Mouse (Mus musculus) forebrain, postnatal 0 days (tissue): ENCODE data around the gene Dnajc13. TPM values are rescaled to one million over a fixed set of nuclear protein-coding genes. Genes with fewer than 3 reads are reported as not detected.
A peak's percentile ranks its signal among the peaks of the same experiment; 100 is the strongest.

Source experiments
- ATAC-seq: fragments of 200-750 bp; cut with Nextera tagmentation; 2 replicates; pipeline ENCODE4 v1.8.0; 2017; ENCODE audit warnings: mild to moderate bottlenecking, moderate library complexity
- DNase-seq: peaks from one replicate; pipeline ENCODE4 v3.0.0-alpha.2; 2015
- H3K27ac ChIP-seq: fragments of 300-500 bp; sonication (generic); 2 replicates; pipeline ENCODE4 v1.5.1; 2014; ENCODE audit warnings: low read depth, mild to moderate bottlenecking, antibody characterized with exemption, low read length, moderate library complexity, mixed read lengths
- H3K27me3 ChIP-seq: fragments of 300-500 bp; sonication (generic); 2 replicates; pipeline ENCODE4 v1.6.1; 2014; ENCODE audit warnings: mild to moderate bottlenecking, low read length, mixed read lengths; ENCODE audit not compliant: insufficient read depth
- H3K36me3 ChIP-seq: fragments of 300-500 bp; sonication (generic); 2 replicates; pipeline ENCODE4 v1.6.1; 2014; ENCODE audit warnings: mild to moderate bottlenecking, moderate library complexity; ENCODE audit not compliant: insufficient read depth
- H3K4me1 ChIP-seq: fragments of 300-500 bp; sonication (generic); 2 replicates; pipeline ENCODE4 v1.6.1; 2014; ENCODE audit warnings: antibody characterized with exemption; ENCODE audit not compliant: insufficient read depth
- H3K4me2 ChIP-seq: fragments of 300-500 bp; sonication (generic); 2 replicates; pipeline ENCODE4 v1.6.1; 2014; ENCODE audit warnings: low read depth, mild to moderate bottlenecking, moderate library complexity
- H3K4me3 ChIP-seq: fragments of 300-500 bp; sonication (generic); 2 replicates; pipeline ENCODE4 v1.5.1; 2014; ENCODE audit warnings: low read depth, low read length, mixed read lengths
- H3K9ac ChIP-seq: fragments of 300-500 bp; sonication (generic); 2 replicates; pipeline ENCODE4 v1.6.1; 2014; ENCODE audit warnings: mild to moderate bottlenecking
- H3K9me3 ChIP-seq: fragments of 300-500 bp; sonication (generic); 2 replicates; pipeline ENCODE4 v1.6.1; 2016; ENCODE audit warnings: low read length
- CTCF ChIP-seq: sonication (generic); IDR thresholded peaks from 2 replicates; pipeline ENCODE4 v1.5.1; 2016; ENCODE audit warnings: antibody characterized with exemption, control low read depth, low read depth
- WGBS: fragments of 180-500 bp; shearing (Covaris S2); extraction: QIAGEN DNeasy Blood & Tissue Kit; methylation state at CpG from one replicate; pipeline ENCODE4 v1.1.7; 2014; 5-methylcytosine and 5-hydroxymethylcytosine counted together
- polyA plus RNA-seq: library from polyadenylated mRNA; unstranded; fragments of >200 nt; fragmentation: Nextera tagmentation; extraction: Ambion mirVana; gene quantifications from 2 replicates; pipeline ENCODE4 v1.2.1, GENCODE M21; 2015
- total RNA-seq: library from RNA; depleted of rRNA; stranded (reverse); fragments of >200 nt; gene quantifications from 2 replicates; pipeline ENCODE4 v1.2.3, GENCODE M21; 2014

Gene Dnajc13
- total and polyA plus RNA-seq, 2 experiments from 2014 or later, result 11.6 to 52.2 TPM

DNA sequence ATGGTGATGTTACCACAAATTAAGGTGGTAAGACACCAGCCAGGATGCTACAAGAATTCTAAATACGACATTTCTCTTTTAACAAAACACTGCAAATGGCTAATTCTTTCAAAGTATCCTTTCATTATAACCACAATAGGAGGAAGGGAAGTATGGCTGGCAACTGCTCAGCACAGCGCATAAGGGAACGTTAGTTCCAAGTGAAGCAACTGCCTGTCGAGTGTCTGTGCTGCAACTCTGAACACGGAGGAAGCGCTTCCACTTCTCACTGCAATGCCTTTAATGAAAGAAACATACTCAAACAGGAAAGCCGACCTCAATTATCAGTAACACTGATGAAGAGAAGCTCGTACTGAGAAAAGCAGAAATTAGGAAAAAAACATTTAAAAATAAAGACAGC lies 23.7 kb downstream of the Dnajc13 start:
- 77% methylated on average over 8 of the region's 8 CpGs for WGBS
- ATAC-seq (no peak), DNase-seq (no peak)
- no peak overlapping the region for H3K9ac ChIP-seq
- H3K27me3 ChIP-seq, result no peaks in the 10 kb centered on the region
- peaks cover 6% of the 10 kb centered on the region; the same call in 1 of the 2 replicates for H3K4me1 ChIP-seq
- no peak overlapping the region for H3K4me2 ChIP-seq
- no peaks in the 10 kb centered on the region for H3K9me3 ChIP-seq
- H3K4me3 ChIP-seq, result no peak overlapping the region
- H3K36me3 ChIP-seq, result peaks cover 22% of the 10 kb centered on the region
- no peak for TF ChIP-seq CTCF
- no peak overlapping the region for H3K27ac ChIP-seq

DNA sequence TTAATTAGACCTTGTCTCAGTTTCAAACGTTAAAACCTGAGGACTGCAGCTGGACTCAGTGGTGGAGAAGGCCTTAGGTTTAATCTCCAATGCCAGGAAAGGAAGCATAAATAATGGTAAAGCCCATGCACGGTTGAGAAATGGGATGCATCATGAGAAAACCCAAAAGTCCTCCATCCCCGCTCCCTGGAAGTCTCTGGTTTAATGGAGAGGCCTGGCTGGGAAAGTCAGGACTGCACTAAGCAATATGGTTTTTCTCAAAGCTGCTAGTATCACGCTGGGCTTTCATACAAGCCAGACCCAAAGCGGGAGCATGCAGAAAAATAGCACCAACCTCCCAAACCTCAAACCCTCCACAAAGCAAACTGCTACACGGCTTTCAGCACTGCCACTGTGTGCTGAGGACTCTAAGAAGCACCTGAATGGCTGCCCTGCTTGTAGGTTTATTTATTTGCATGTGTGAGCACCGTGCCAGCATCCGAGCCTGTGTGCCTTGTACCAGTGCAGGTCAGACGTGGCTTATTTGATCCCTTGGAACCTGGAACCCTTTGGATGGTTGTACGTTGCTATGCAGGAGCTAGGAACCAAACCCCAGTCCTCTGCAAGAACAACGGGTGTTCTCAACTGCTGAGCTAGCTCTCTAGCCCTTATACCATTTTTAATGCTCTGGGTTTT lies 26.3 kb downstream of the Dnajc13 start:
- Histone ChIP-seq H3K27me3 (no peaks in the 10 kb centered on the region), H3K9me3 (no peaks in the 10 kb centered on the region), H3K9ac (no peak overlapping the region), H3K4me3 (no peak overlapping the region), H3K4me2 (no peak overlapping the region), H3K27ac (0 out of 2 replicates have a peak overlapping the region, but pooled peaks have one; percentile 16), H3K4me1 (peaks cover 6% of the 10 kb centered on the region; the same call in 1 of the 2 replicates), H3K36me3 (peaks cover 33% of the 10 kb centered on the region)
- DNase-seq, result no peak
- WGBS, result 86% methylated on average over 11 of the region's 11 CpGs
- no peak for TF ChIP-seq CTCF
- no peak for ATAC-seq

GRCm38 (mm10) chr9:104235751-104236150 lies 27.0 kb downstream of the Dnajc13 start:
- DNase-seq (peak; percentile 77), ATAC-seq (peak; percentile 63)
- H3K4me3 ChIP-seq, result no peak overlapping the region
- H3K36me3 ChIP-seq, result peaks cover 33% of the 10 kb centered on the region
- no peak for TF ChIP-seq CTCF
- no peaks in the 10 kb centered on the region for H3K9me3 ChIP-seq
- peak overlapping the region; percentile 50 for H3K27ac ChIP-seq
- H3K4me1 ChIP-seq, result peaks cover 6% of the 10 kb centered on the region; the same call in 1 of the 2 replicates
- H3K27me3 ChIP-seq, result no peaks in the 10 kb centered on the region
- H3K4me2 ChIP-seq, result no peak overlapping the region
- WGBS, result 23% methylated on average over 5 of the region's 5 CpGs
- H3K9ac ChIP-seq, result no peak overlapping the region

- H3K4me3 ChIP-seq, result no peak overlapping the region
- ATAC-seq, result no peak
- no peaks in the 10 kb centered on the region for H3K27me3 ChIP-seq
- no peak overlapping the region for H3K4me2 ChIP-seq
- TF ChIP-seq CTCF, result no peak
- no peaks in the 10 kb centered on the region for H3K9me3 ChIP-seq
- no peak overlapping the region for H3K27ac ChIP-seq
- peaks cover 46% of the 10 kb centered on the region for H3K36me3 ChIP-seq
- DNase-seq, result no peak
- 41% methylated on average over 1 of the region's 1 CpGs for WGBS
- H3K9ac ChIP-seq, result no peak overlapping the region
- H3K4me1 ChIP-seq, result peaks cover 6% of the 10 kb centered on the region; the same call in 1 of the 2 replicates
Measured at GRCm38 (mm10) chr9:104233815-104234214, 28.9 kb downstream of the Dnajc13 start.

GRCm38 (mm10) chr9:104233060-104233459 lies 29.7 kb downstream of the Dnajc13 start:
- no peaks in the 10 kb centered on the region for H3K9me3 ChIP-seq
- DNase-seq, result no peak
- no peak overlapping the region for H3K4me2 ChIP-seq
- no peak overlapping the region for H3K4me3 ChIP-seq
- TF ChIP-seq CTCF, result no peak
- H3K27me3 ChIP-seq, result no peaks in the 10 kb centered on the region
- 97% methylated on average over 5 of the region's 5 CpGs for WGBS
- no peak overlapping the region for H3K9ac ChIP-seq
- H3K27ac ChIP-seq, result no peak overlapping the region
- no peak for ATAC-seq
- peaks cover 54% of the 10 kb centered on the region for H3K36me3 ChIP-seq
- H3K4me1 ChIP-seq, result peaks cover 6% of the 10 kb centered on the region; the same call in 1 of the 2 replicates

DNA sequence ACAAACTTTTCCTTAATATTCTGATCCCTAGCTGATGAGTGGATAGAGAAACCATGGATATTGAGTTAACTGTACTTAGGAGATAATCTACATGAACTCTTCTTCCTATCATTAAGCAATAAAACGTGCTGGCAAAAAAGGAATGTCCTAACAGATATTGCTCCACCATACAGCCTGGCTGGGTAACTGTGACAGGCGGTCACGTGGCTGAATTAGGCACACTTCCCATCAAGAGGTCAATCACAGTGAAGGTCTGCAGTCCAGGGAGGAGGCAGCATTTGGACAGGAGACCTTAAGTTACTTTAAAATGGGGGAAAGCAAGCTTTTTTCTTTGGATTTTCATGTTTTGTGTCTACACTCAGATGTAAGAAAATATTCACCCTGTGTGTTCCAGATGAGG lies 30.7 kb downstream of the Dnajc13 start:
- H3K4me2 ChIP-seq, result no peak overlapping the region
- no peak overlapping the region for H3K4me3 ChIP-seq
- 94% methylated on average over 3 of the region's 3 CpGs for WGBS
- no peaks in the 10 kb centered on the region for H3K27me3 ChIP-seq
- no peak for TF ChIP-seq CTCF
- no peak overlapping the region for H3K27ac ChIP-seq
- peaks cover 6% of the 10 kb centered on the region; the same call in 1 of the 2 replicates for H3K4me1 ChIP-seq
- H3K9ac ChIP-seq, result no peak overlapping the region
- peaks cover 47% of the 10 kb centered on the region for H3K36me3 ChIP-seq
- ATAC-seq, result no peak
- no peak for DNase-seq
- H3K9me3 ChIP-seq, result no peaks in the 10 kb centered on the region

DNA sequence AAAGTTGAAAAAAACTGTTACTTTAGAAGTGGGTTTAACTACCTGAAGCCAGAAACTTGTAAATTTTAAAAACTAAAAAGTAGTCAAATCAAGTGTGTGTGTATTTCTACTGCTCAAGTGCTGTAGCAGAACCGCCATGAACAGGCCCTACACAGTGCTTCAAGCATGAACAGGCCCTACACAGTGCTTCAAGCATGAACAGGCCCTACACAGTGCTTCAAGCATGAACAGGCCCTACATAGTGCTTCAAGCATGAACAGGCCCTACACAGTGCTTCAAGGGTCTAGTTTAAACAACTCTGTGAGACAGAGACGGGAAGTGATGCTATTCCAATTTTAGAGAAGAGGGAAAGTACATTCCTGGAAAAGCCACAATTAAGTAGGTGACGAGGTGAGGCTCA lies 51.3 kb downstream of the Dnajc13 start:
- H3K9ac ChIP-seq, result no peak overlapping the region
- no peak for TF ChIP-seq CTCF
- no peak overlapping the region for H3K4me2 ChIP-seq
- H3K36me3 ChIP-seq, result peaks cover 50% of the 10 kb centered on the region
- 95% methylated on average over 3 of the region's 3 CpGs for WGBS
- no peaks in the 10 kb centered on the region for H3K4me1 ChIP-seq
- no peaks in the 10 kb centered on the region for H3K27me3 ChIP-seq
- ATAC-seq (no peak), DNase-seq (no peak)
- H3K27ac ChIP-seq, result no peak overlapping the region
- H3K4me3 ChIP-seq, result no peak overlapping the region
- H3K9me3 ChIP-seq, result no peaks in the 10 kb centered on the region
